8 mouse cellular contexts compared by ENCODE assay signal in the genomic region with DNA sequence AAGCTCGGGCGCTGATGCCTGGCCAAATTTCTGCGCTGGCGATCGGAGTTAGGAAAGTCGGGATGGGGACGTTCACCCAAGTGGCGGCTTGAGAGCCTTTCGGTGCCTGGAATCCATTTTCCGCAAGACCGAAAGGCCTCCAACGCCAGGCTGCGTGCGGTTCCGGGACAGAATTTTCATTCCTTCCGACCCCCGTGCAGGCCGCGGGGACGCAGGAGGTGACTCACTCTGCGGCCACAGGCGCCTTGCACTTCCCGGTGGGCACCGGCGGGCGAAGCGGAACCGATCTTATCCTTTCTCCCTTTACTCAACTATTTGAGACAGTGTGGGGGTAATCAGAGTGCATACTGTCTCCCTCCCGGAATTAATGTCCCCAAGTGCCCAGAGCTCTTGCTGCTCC. TPM values are rescaled to one million over a fixed set of nuclear protein-coding genes. Genes with fewer than 3 reads are reported as not detected.
DNase-seq lines count a peak whose midpoint lies in the region; ATAC-seq and TF ChIP-seq lines count a peak whose summit lies in the region.

No protein-coding gene starts in this region.

- no peak overlapping the region; the same call in 1 of the 2 replicates for H3K9ac ChIP-seq in limb, embryonic 12.5 days (replicated peaks)
- no peak overlapping the region; the same call in 1 of the 2 replicates for H3K9ac ChIP-seq in midbrain, embryonic 14.5 days (replicated peaks; ENCODE audit: low read length)

- TF ChIP-seq POLR2A in spleen, adult 2 months (IDR thresholded peaks at IDR 0.05; ENCODE audit: low read depth, low read length) = no peak

- 3% methylated on average over 29 of the region's 29 CpGs for WGBS in spleen, adult 2 months
- WGBS in limb, embryonic 12.5 days = under 1% methylated on average over 29 of the region's 29 CpGs
- WGBS in midbrain, embryonic 14.5 days = 3% methylated on average over 29 of the region's 29 CpGs

- H3K4me1 ChIP-seq in spleen, adult 2 months (ENCODE audit: control insufficient read depth, insufficient read depth, insufficient read length) = peaks cover 18% of the 10 kb centered on the region
- H3K4me1 ChIP-seq in limb, embryonic 12.5 days (replicated peaks) = peaks cover 45% of the 10 kb centered on the region
- H3K4me1 ChIP-seq in midbrain, embryonic 14.5 days (ENCODE audit: control insufficient read depth, insufficient read depth, low read length) = peaks cover 14% of the 10 kb centered on the region; the same call in 1 of the 2 replicates

- peaks cover 14% of the 10 kb centered on the region for H3K27me3 ChIP-seq in spleen, adult 2 months (ENCODE audit: control insufficient read depth, insufficient read depth, low read length)
- H3K27me3 ChIP-seq in limb, embryonic 12.5 days = peaks cover 77% of the 10 kb centered on the region
- H3K27me3 ChIP-seq in midbrain, embryonic 14.5 days (ENCODE audit: control insufficient read depth, insufficient read depth, low read length) = peaks cover 42% of the 10 kb centered on the region; the same call in 1 of the 2 replicates

- peak; percentile 39 for ATAC-seq in granulocyte monocyte progenitor cell, adult 5-6 weeks (replicated peaks; ENCODE audit: poor library complexity, severe bottlenecking)
- ATAC-seq in limb, embryonic 12.5 days (ENCODE audit: insufficient number of reproducible peaks, insufficient read depth, low FRiP score, low TSS enrichment, low read depth) = no peak
- ATAC-seq in midbrain, embryonic 14.5 days (ENCODE audit: low FRiP score, low TSS enrichment) = no peak

- no peaks in the 10 kb centered on the region for H3K9me3 ChIP-seq in limb, embryonic 12.5 days
- no peaks in the 10 kb centered on the region for H3K9me3 ChIP-seq in midbrain, embryonic 14.5 days (ENCODE audit: control insufficient read depth, low read length)

- TF ChIP-seq CTCF in spleen, adult 2 months (IDR thresholded peaks at IDR 0.05; ENCODE audit: extremely low read depth, insufficient read depth, insufficient read length, insufficient replicate concordance) = no peak

- DNase-seq in spleen, adult 2 months (ENCODE audit: low read depth in 1 of 2, low spot score in 2 of 2) = no peak
- no peak for DNase-seq in spleen, adult 12 weeks (ENCODE audit: low spot score)
- DNase-seq in midbrain, embryonic 14.5 days = no peak
- no peak for DNase-seq in cerebellum, adult 11-12 months
- no peak for DNase-seq in layer of hippocampus, adult 11-12 months (ENCODE audit: low spot score)
- no peak for DNase-seq in cerebellum, adult 18-20 months

- no peak overlapping the region for H3K27ac ChIP-seq in spleen, adult 2 months (ENCODE audit: insufficient read depth, low read length)
- no peak overlapping the region for H3K27ac ChIP-seq in limb, embryonic 12.5 days
- H3K27ac ChIP-seq in midbrain, embryonic 14.5 days (replicated peaks; ENCODE audit: low read depth, low read length) = no peak overlapping the region

- H3K4me2 ChIP-seq in limb, embryonic 12.5 days = peak overlapping the region; percentile 84
- peak overlapping the region; percentile 91 for H3K4me2 ChIP-seq in midbrain, embryonic 14.5 days (ENCODE audit: low read length)

- H3K36me3 ChIP-seq in spleen, adult 2 months (ENCODE audit: control insufficient read depth, insufficient read depth, low read length) = no peaks in the 10 kb centered on the region
- no peaks in the 10 kb centered on the region for H3K36me3 ChIP-seq in limb, embryonic 12.5 days
- H3K36me3 ChIP-seq in midbrain, embryonic 14.5 days (ENCODE audit: control insufficient read depth, insufficient read depth, low read length) = no peaks in the 10 kb centered on the region

- peak overlapping the region; percentile 38; the same call in 1 of the 2 replicates for H3K4me3 ChIP-seq in spleen, adult 2 months (ENCODE audit: extremely low read depth, insufficient read depth, insufficient read length)
- H3K4me3 ChIP-seq in limb, embryonic 12.5 days (replicated peaks) = peak overlapping the region; percentile 82
- H3K4me3 ChIP-seq in midbrain, embryonic 14.5 days (replicated peaks; ENCODE audit: low read depth, low read length) = peak overlapping the region; percentile 65

RNA-seq across cellular contexts. Expression of gene Hs3st3b1, which starts 1.3 kb away (rescaled TPM):
- 9.6 and 15.5 TPM in 2 replicates for polyA plus RNA-seq in spleen, adult 2 months (2012; rRNA removed)
- total RNA-seq in granulocyte monocyte progenitor cell, adult 5-6 weeks (2014; fragmentation: Nextera tagmentation) = 0.52 TPM in 1 of 2 replicates, not detected in the other
- 0.36 and 0.52 TPM in 2 replicates for total RNA-seq in granulocyte monocyte progenitor cell, adult 5-6 weeks (2017)
- polyA plus RNA-seq in limb, embryonic 12.5 days (2016; fragmentation: Nextera tagmentation; extraction: Ambion mirVana) = 23.5 and 32.8 TPM in 2 replicates
- 12.6 and 18.0 TPM in 2 replicates for polyA plus RNA-seq in midbrain, embryonic 14.5 days (2014; fragmentation: Nextera tagmentation; extraction: Ambion mirVana)
